Mouse (Mus musculus): ENCODE measurements at regions not wholly inside any gene's neighbourhood (a gene's known extent, or its start where the extent isn't known, plus 50 kb on each side); places are given as distances from the start of the nearest gene placed in this dataset.
A peak's percentile ranks its signal among the peaks of the same experiment; 100 is the strongest.
"Not testable (repeated sequence)": the region's sequence is repeated elsewhere in the genome, so short reads cannot be mapped to it uniquely, and the experiment has no call there.

GRCm38 (mm10) chr4:114296380-114296779 lies 110.1 kb upstream of the Trabd2b start:
- DNase-seq, result no peak

GRCm38 (mm10) chr4:114298517-114298916 lies 108.0 kb upstream of the Trabd2b start:
- not testable (repeated sequence) for DNase-seq

GRCm38 (mm10) chr4:114300390-114301012 lies 106.0 kb upstream of the Trabd2b start:
- DNase-seq, result peak; percentile 36 to 63

- DNase-seq, result no peak
Observed at GRCm38 (mm10) chr4:114304654-114305053, 101.9 kb upstream of the Trabd2b start.

- DNase-seq, result no peak
Observed at GRCm38 (mm10) chr4:114307491-114307890, 99.0 kb upstream of the Trabd2b start.

GRCm38 (mm10) chr4:114308518-114308917 lies 98.0 kb upstream of the Trabd2b start:
- DNase-seq, result peak; percentile 61 to 62

GRCm38 (mm10) chr4:114315051-114315450 lies 91.5 kb upstream of the Trabd2b start:
- no peak for DNase-seq

- no peak for DNase-seq
Observed at GRCm38 (mm10) chr4:114315556-114315955, 91.0 kb upstream of the Trabd2b start.

GRCm38 (mm10) chr4:114317076-114317475 lies 89.4 kb upstream of the Trabd2b start:
- no peak for DNase-seq

- DNase-seq, result no peak
Observed at GRCm38 (mm10) chr4:114320076-114320475, 86.4 kb upstream of the Trabd2b start.

- DNase-seq, result no peak
Observed at GRCm38 (mm10) chr4:114321516-114322339, 84.8 kb upstream of the Trabd2b start.

GRCm38 (mm10) chr4:114329978-114330377 lies 76.5 kb upstream of the Trabd2b start:
- no peak for DNase-seq

GRCm38 (mm10) chr4:114331161-114331560 lies 75.4 kb upstream of the Trabd2b start:
- DNase-seq, result no peak

- no peak for DNase-seq
Observed at GRCm38 (mm10) chr4:114334850-114335249, 71.7 kb upstream of the Trabd2b start.

GRCm38 (mm10) chr4:114336029-114336746 lies 70.3 kb upstream of the Trabd2b start:
- peak; percentile 23 to 26 for DNase-seq

- DNase-seq, result peak in 1 of 2 experiments; percentile 26
Observed at GRCm38 (mm10) chr4:114336747-114337090, 69.8 kb upstream of the Trabd2b start.

- DNase-seq, result no peak
Observed at GRCm38 (mm10) chr4:114339793-114340192, 66.7 kb upstream of the Trabd2b start.

GRCm38 (mm10) chr4:114345154-114345553 lies 61.4 kb upstream of the Trabd2b start:
- no peak for DNase-seq

GRCm38 (mm10) chr4:114346068-114346747 lies 60.3 kb upstream of the Trabd2b start:
- peak; percentile 75 to 78 for DNase-seq

GRCm38 (mm10) chr4:114346884-114347283 lies 59.6 kb upstream of the Trabd2b start:
- no peak for DNase-seq

GRCm38 (mm10) chr4:114349601-114350000 lies 56.9 kb upstream of the Trabd2b start:
- DNase-seq, result no peak

- DNase-seq, result no peak
Observed at GRCm38 (mm10) chr4:114351282-114351681, 55.2 kb upstream of the Trabd2b start.

- DNase-seq, result no peak
Observed at GRCm38 (mm10) chr4:114353058-114353457, 53.5 kb upstream of the Trabd2b start.
